Mouse (Mus musculus): ENCODE data around the gene Angptl4.
"Not testable (repeated sequence)": the region's sequence is repeated elsewhere in the genome, so short reads cannot be mapped to it uniquely, and the experiment has no call there.

The Angptl4 gene

DNA sequence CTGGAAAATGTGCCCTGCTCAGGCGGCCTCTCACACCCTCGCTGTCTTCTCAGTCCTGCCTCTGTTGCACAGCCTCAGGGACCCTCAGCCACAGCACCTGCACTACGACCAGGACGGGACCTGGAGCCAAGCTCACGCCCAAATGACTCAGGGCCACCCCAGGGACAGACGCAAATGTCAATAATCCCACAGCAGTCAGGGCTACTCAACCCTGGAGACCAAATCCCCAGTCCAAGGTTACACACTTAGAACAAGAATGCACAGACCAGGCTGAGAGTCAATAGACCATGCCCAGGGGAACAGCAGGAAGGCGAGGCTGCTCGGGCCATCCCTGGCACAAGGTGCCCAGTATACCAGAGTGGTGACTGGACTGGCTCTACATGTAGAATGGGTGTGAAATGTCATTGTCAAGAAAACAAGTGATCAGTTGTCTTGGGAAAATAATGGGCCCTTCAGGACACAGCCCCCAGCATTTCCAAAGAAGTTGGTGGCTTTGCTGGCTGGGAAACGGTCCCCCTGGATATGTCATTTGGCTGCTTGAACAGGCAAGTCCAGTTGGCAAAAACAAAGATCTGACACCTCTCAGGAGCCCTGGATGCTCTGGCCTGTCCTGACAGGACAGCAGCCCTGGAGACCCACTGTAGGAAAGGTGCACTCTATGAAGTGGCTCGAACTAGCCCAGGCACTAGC lies 26.1 kb downstream of the Angptl4 start:
- DNase-seq (ENCODE audit: low spot score): no peak

DNA sequence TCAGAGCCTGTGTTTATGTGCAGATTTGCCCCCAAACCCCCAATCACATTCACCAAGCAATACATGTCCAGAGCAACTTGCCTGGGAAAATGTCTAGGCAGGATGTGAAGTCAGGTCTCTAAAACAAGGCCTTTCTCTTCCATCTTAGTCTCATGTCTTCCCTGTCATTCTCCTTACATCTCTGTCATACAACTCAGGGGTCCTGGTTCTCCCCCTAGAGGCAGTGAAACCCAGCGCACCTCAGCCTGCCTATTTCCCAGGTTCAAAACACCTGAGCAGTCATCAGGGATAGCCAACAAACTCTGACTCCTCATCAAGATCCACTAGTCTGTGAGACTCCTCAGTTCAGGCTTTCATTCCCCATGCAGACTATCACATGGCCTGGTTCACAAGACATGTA lies 27.0 kb downstream of the Angptl4 start:
- no peak for DNase-seq (ENCODE audit: low spot score)

DNA sequence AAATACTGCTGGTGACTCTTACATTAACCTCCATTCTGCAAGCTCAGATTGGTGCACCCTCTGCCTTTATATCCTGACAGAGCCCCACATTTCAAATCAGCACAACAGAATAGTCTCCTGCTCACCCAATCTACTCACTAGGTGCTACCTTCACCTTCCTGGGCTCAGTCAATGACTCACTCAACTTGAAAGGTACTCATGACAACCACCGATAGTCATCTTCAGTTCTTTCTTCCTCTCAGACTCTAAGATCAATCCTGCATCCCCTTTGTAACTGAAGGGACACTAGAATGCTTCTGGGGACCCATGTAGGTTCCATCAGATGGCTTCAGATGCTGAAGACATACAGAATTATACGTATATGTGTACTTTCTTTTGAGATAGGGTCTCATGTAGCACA lies 29.3 kb downstream of the Angptl4 start:
- no peak for DNase-seq (ENCODE audit: low spot score)

DNA sequence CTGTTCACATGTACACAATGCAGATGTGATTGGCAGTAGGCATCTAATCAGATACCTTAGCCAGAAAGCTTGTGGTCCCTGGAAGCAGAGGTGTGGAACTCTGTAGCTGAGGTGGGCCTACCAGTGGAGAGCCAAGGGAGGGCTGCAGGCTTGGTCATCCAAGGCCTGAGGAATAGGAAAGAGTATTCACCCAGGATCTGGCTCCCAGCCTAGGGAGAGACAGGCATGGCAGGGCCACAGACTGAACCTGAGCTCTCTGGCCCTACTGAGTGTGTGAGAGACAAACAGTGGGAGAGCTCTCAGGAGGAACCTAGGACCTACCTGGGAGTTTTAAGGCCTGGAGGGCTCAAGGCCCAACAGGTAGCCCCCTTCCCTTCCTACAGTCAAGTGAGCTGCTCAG lies 30.4 kb downstream of the Angptl4 start:
- no peak for DNase-seq (ENCODE audit: low spot score)

DNA sequence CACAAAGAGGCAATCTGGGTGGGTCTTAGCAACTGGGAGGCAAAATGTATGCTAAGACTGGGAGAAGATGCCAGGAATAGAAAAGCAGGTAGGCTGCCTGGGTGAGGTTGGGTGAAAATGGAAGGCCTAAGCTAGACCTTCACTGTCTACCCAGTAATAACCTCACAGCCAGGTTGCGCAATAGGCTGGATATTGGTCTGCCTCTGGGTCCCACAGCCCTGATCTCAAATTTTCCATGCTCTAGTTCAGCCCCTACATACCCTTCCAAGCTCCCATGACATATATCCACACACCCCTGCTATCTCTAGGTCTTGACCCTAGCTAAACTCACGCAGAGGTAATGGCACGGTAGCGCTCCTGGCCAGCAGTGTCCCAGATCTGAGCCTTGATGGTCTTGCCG lies 32.2 kb downstream of the Angptl4 start:
- no peak for DNase-seq (ENCODE audit: low spot score)

DNA sequence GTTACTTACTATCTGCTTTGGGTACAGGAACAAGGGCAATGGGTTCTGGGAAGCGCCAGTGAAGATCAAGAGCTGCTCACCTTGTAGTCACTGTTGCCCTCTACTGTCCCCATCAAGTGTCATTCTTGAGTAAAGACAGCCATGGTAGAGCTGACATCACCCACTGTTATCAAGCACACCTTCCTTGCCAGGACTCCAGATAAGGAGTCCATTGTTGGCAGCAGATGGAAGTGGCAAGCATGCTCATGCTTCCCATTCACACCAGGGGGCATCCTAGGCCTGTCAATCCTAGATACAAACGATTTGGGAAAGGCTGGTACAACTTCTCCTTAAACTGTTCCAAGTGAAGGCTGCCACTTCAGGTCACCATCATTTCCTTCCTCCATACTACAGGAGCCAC lies 35.6 kb downstream of the Angptl4 start:
- peak; percentile 45 for DNase-seq (ENCODE audit: low spot score)

DNA sequence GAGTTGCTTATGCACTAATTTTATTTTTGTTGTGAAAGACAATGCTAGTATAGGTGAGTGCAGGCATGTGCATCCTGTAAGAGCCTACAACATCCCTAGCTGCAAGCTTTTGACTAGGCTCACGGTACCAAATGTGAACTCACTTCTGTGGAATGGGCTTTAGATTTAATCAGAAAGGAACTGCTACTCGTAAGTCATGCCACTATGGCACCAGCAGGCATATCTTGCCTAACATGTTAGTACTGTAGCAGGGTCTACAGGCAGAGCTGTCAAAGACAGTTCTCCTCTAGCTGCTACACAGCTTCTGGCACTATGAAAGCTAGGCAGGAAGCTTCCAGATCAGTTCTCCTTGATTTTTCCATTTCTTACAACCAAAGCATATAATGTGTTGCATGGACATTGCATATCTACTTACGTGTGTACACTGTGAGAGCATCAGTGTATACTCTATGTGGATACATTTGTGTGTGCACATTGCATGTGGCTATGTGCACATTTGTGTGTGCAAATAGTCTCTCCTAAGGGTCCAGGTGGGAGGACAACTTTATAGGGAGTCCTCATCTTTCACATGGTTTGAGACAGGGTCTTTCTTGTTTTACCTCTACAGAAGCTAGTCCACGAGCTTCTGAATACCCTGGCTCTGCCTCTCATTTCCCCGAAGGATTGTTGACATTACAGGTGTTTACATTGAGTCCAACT lies 36.8 kb downstream of the Angptl4 start:
- DNase-seq (ENCODE audit: low spot score): no peak

DNA sequence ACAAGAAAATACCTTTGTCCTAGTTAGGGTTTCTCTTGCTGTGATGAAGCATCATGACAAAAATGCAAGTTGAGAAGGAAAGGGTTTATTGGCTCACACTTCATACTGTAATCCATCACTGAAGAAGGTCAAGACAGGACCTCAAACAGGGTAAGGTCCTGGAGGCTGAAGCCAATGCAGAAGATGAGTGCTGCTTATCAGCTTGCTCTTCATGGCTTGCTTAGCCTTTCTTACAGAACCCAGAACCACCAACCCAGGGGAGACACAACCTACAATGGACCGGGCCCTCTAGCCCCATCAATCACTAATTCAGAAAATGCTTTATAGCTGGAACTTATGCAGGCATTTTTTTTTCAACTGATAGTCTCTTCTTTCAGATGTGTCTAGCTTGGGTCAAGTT lies 39.2 kb downstream of the Angptl4 start:
- no peak for DNase-seq (ENCODE audit: low spot score)

DNA sequence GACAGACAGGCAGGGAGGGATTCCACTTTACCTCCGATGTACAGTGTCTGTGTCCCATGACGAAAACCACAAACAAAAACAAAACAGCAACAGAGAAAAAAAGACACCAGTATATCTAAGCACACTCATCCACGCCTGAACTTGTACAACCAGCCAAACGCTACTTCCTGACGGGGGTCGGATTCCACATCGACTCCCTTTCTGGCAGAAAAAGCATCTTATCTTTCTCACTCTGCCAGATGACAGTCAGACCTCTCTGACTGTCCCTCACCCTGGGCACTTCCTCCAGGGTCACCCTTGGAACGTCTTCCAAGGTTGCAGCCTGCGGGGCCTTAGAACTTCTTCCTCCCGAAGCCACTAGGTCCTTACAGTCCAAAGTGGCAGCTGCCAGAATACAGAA lies 48.1 kb downstream of the Angptl4 start:
- DNase-seq (ENCODE audit: low spot score): not testable (repeated sequence)

DNA sequence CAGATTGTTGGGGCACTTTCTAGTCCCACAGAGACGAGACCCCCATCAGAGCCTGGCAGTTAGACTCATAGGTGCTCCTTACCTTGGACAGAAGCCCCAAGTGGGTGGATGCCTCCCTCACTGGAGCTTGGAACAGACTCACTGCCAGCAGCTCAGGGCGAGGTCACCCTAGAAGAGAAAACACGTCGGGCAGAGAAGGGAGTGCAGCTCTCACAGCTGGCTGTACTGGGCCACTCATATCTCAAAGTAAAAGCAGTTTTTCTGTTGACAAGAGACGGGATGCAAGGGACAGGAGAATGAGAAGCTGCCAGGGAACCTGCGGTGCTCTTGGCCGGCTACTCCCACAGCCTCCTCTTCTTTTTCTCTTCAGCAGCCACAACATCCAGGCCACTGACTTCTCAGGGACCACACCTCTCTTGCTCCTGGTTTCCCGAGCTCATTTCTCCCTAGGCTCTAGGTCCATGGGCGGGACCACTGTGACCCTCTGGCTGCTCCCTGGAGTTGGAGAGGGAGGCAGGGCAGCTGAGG lies 49.0 kb downstream of the Angptl4 start:
- DNase-seq (ENCODE audit: low spot score): not testable (repeated sequence)

DNA sequence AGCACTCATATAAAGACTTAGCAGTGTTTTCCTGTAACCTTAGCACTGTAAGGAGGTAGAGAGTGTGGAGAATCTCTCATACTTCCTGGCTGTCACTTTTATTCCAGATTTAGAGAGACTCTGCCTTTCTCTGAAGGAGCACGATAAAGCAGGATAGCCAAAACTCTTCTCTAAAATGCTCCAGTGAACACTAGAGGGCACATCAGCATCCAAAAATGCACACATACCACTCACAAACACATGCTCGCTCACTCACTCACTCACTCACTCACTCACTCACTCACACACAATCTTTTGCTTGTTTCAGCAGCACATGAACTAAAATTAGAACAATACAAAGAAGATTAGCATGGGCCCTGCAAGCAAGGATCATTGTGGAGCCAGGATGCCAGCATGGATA lies 52.4 kb downstream of the Angptl4 start:
- DNase-seq (ENCODE audit: low spot score): no peak

DNA sequence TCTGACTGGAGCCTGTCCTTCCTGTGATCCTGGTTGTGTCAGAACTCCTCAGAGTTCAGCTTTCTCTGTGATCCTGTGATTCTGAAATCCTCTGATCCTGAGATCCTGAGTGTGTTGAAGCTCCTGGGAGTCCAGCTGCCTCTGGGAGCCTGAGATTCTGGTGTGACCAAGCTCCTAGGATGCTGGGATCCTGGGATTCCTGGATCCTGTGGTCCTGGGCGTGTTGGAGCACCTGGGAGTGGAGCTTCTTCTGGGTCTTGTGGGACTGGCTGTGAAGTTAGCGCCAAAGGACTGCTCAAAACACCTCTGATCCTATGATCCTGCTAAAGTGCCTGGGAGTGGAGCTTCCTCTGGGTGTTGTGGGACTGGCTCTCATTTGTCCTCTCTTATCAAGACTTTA lies 53.2 kb downstream of the Angptl4 start:
- DNase-seq (ENCODE audit: low spot score): no peak
